9 mouse cellular contexts compared by ENCODE assay signal in genomic region chr10:8242336-8242735, GRCm38 (mm10).
DNase-seq lines count a peak whose midpoint lies in the region; ATAC-seq lines count a peak whose summit lies in the region.
"Had no signal": no experiment of that assay in that cellular context is flagged by ENCODE, and none has a peak within 500 bp of the region (broad histone marks: within the 10 kb centered on the region; RNA-seq: fewer than 3 reads in every experiment).

No protein-coding gene starts in this region.

- no peak overlapping the region for H3K9ac ChIP-seq in liver, embryonic 11.5 days (ENCODE audit: low read depth, low read length)
- H3K9ac ChIP-seq: midbrain, embryonic 12.5 days had no signal

- no peak for ATAC-seq in liver, embryonic 11.5 days (replicated peaks; ENCODE audit: low FRiP score)

- H3K4me2 ChIP-seq in liver, embryonic 11.5 days: no peak overlapping the region
- H3K4me2 ChIP-seq: midbrain, embryonic 12.5 days had no signal

- no peak overlapping the region for H3K27ac ChIP-seq in liver, embryonic 11.5 days (ENCODE audit: low read depth, low read length)
- H3K27ac ChIP-seq: midbrain, embryonic 12.5 days had no signal

- intact Hi-C loops in heart, postnatal 10 days (cut with DNase I): loop anchor here (5.0 kb wide), 2 partner anchors 275 to 475 kb away; partner anchors contain the start of gene Ust
- intact Hi-C loops in left cerebral cortex, postnatal 14 days (cut with DNase I): loop anchor here (5.0 to 10.0 kb wide), 3 partner anchors 275 to 472 kb away; partner anchors contain the start of gene Ust

- no peak overlapping the region for H3K4me3 ChIP-seq in liver, embryonic 11.5 days (ENCODE audit: low read depth, low read length)
- H3K4me3 ChIP-seq: midbrain, embryonic 12.5 days had no signal

- H3K4me1 ChIP-seq in liver, embryonic 11.5 days (replicated peaks; ENCODE audit: control insufficient read depth, insufficient read depth, low read length): no peaks in the 10 kb centered on the region
- H3K4me1 ChIP-seq: midbrain, embryonic 12.5 days had no signal

- no peaks in the 10 kb centered on the region for H3K36me3 ChIP-seq in liver, embryonic 11.5 days (ENCODE audit: control insufficient read depth, insufficient read depth, low read length)
- H3K36me3 ChIP-seq: midbrain, embryonic 12.5 days had no signal

- H3K9me3 ChIP-seq in liver, embryonic 11.5 days (ENCODE audit: control insufficient read depth, low read length): no peaks in the 10 kb centered on the region
- H3K9me3 ChIP-seq: midbrain, embryonic 12.5 days had no signal

- DNase-seq in liver: peak; percentile 59
- DNase-seq in liver, embryonic 11.5 days (ENCODE audit: low spot score): no peak
- peak; percentile 40 for DNase-seq in T-cell, adult 2 months (ENCODE audit: low spot score)
- peak; percentile 70 to 80 for DNase-seq in cerebellum, postnatal 36 days
- peak; percentile 63 to 78 for DNase-seq in heart, postnatal 10 days
- peak; percentile 82 to 86 for DNase-seq in left cerebral cortex, postnatal 14 days (ENCODE audit: low spot score in 2 of 2)
- DNase-seq in ovary, postnatal 14 days (ENCODE audit: low spot score): peak; percentile 67
- DNase-seq in thymus, postnatal 4 days: peak; percentile 87

- 19% methylated on average over 4 of the region's 4 CpGs for WGBS in liver, embryonic 11.5 days

- no peaks in the 10 kb centered on the region for H3K27me3 ChIP-seq in liver, embryonic 11.5 days (replicated peaks; ENCODE audit: control insufficient read depth, insufficient read depth, low read length)
- H3K27me3 ChIP-seq: midbrain, embryonic 12.5 days had no signal
